Mouse (Mus musculus): ENCODE measurements around the gene Plppr4.

Gene Plppr4

GRCm38 (mm10) chr3:117294308-117294925, 66.3 kb downstream of the Plppr4 start:
- in situ Hi-C loops (cut with MboI, MseI): no loop called here

All from regulatory T cell (primary cell).